Mouse (Mus musculus) neural tube, embryonic 14.5 days (tissue): ENCODE results near the gene Ppie. TPM values are rescaled to one million over a fixed set of nuclear protein-coding genes. Genes with fewer than 3 reads are reported as not detected.
"Not testable (repeated sequence)": the region's sequence is repeated elsewhere in the genome, so short reads cannot be mapped to it uniquely, and the experiment has no call there.

Experiments used
- ATAC-seq: fragments of 200-750 bp; cut with Nextera tagmentation; 2 replicates; pipeline ENCODE4 v1.8.0; 2017; ENCODE audit warnings: low read depth, mild to moderate bottlenecking, moderate TSS enrichment, moderate library complexity
- H3K27ac ChIP-seq: fragments of 300-500 bp; sonication (generic); 2 replicates; pipeline ENCODE4 v1.5.1; 2014; ENCODE audit warnings: low read depth, mild to moderate bottlenecking, control low read depth, low read length, moderate library complexity, mixed read lengths
- H3K27me3 ChIP-seq: fragments of 300-500 bp; sonication (generic); 2 replicates; pipeline ENCODE4 v1.6.1; 2014; ENCODE audit warnings: low read length; ENCODE audit not compliant: control insufficient read depth, insufficient read depth
- H3K36me3 ChIP-seq: fragments of 300-500 bp; sonication (generic); 2 replicates; pipeline ENCODE4 v1.6.1; 2014; ENCODE audit warnings: low read length, mixed read lengths; ENCODE audit not compliant: control insufficient read depth, insufficient read depth
- H3K4me1 ChIP-seq: fragments of 300-500 bp; sonication (generic); 2 replicates; pipeline ENCODE4 v1.6.1; 2014; ENCODE audit warnings: low read length; ENCODE audit not compliant: control insufficient read depth, insufficient read depth
- H3K4me2 ChIP-seq: fragments of 300-500 bp; sonication (generic); 2 replicates; pipeline ENCODE4 v1.6.1; 2014; ENCODE audit warnings: mild to moderate bottlenecking, low read depth, low read length, control low read depth
- H3K4me3 ChIP-seq: fragments of 300-500 bp; sonication (generic); 2 replicates; pipeline ENCODE4 v1.5.1; 2014; ENCODE audit warnings: low read depth, low read length, control low read depth, mixed read lengths
- H3K9ac ChIP-seq: fragments of 300-500 bp; sonication (generic); replicated peaks from 2 replicates; pipeline ENCODE4 v1.6.1; 2014; ENCODE audit warnings: low read depth, mild to moderate bottlenecking, control low read depth, low read length, mixed read lengths
- H3K9me3 ChIP-seq: fragments of 300-500 bp; sonication (generic); 2 replicates; pipeline ENCODE4 v1.6.1; 2016; ENCODE audit warnings: low read length; ENCODE audit not compliant: control insufficient read depth
- WGBS: fragments of 180-500 bp; shearing (Covaris S2); extraction: QIAGEN DNeasy Blood & Tissue Kit; methylation state at CpG from one replicate; pipeline ENCODE4 v1.1.7; 2014; 5-methylcytosine and 5-hydroxymethylcytosine counted together
- polyA plus RNA-seq: library from polyadenylated mRNA; unstranded; fragments of >200 nt; fragmentation: Nextera tagmentation; extraction: Ambion mirVana; gene quantifications from 2 replicates; pipeline ENCODE4 v1.2.1, GENCODE M21; 2014

Ppie gene
- polyA plus RNA-seq, 1 experiment from 2014 or later = 56.0 TPM

DNA sequence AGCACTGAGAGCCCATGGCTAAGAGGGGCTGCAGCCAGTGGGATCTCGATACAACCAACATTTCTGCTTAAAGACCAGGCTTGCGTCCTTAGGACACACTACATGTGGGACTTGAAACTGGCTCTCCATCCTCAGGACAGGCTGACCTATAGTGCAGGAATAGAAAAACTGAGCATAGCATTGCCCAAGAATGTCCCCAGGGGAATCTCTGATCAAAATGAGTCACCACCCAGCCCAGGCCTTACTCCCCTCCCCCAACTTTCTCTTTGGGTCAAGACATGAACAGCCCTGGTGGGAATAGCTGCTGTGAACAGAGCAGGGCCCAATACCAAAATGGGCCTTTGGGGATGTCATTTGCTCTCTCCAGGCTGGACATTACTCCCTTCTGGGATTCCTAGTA is 32.9 kb downstream of the Ppie start:
- no peak overlapping the region for H3K4me3 ChIP-seq
- no peaks in the 10 kb centered on the region for H3K9me3 ChIP-seq
- H3K27me3 ChIP-seq = peaks cover 24% of the 10 kb centered on the region
- no peak for ATAC-seq
- no peak overlapping the region for H3K9ac ChIP-seq
- no peak overlapping the region for H3K27ac ChIP-seq
- WGBS = 83% methylated on average over 2 of the region's 2 CpGs
- peaks cover 5% of the 10 kb centered on the region; the same call in 1 of the 2 replicates for H3K4me1 ChIP-seq
- no peak overlapping the region for H3K4me2 ChIP-seq
- no peaks in the 10 kb centered on the region for H3K36me3 ChIP-seq

GRCm38 (mm10) chr4:123105929-123106328 is 33.8 kb downstream of the Ppie start:
- 84% methylated on average over 7 of the region's 7 CpGs for WGBS
- not testable (repeated sequence) for H3K9me3 ChIP-seq

DNA sequence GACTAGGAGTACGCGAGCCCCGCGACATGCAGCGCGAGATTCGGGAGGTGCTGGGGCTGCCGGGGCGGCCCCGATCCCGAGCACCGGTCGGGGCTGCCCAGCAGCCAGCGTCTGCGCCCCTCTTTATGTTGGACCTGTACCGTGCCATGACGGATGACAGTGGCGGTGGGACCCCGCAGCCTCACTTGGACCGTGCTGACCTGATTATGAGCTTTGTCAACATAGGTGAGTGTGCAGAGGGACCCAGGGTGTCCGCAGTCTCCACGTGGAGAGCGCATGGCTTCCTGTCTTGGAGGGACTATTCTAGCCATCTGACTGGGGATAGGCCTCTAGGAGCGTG is 34.3 kb downstream of the Ppie start:
- peaks cover 24% of the 10 kb centered on the region for H3K27me3 ChIP-seq
- H3K36me3 ChIP-seq = no peaks in the 10 kb centered on the region
- peak; percentile 44; the same call in 1 of the 2 replicates for ATAC-seq
- H3K27ac ChIP-seq = no peak overlapping the region
- H3K4me3 ChIP-seq = peak overlapping the region; percentile 20; the same call in 1 of the 2 replicates
- H3K9ac ChIP-seq = no peak overlapping the region
- WGBS = 25% methylated on average over 24 of the region's 24 CpGs
- H3K4me2 ChIP-seq = peak overlapping the region; percentile 38
- H3K4me1 ChIP-seq = peaks cover 5% of the 10 kb centered on the region; the same call in 1 of the 2 replicates
- H3K9me3 ChIP-seq = no peaks in the 10 kb centered on the region

More at GRCm38 (mm10) chr4:123105929-123106328, 33.8 kb downstream of the Ppie start:
- H3K4me2 ChIP-seq, H3K36me3 ChIP-seq, H3K4me3 ChIP-seq, H3K4me1 ChIP-seq, H3K9ac ChIP-seq, H3K27ac ChIP-seq, ATAC-seq: not testable (repeated sequence)
- H3K27me3 ChIP-seq = peaks cover 24% of the 10 kb centered on the region

- Histone ChIP-seq H3K36me3 (no peaks in the 10 kb centered on the region), H3K9me3 (no peaks in the 10 kb centered on the region), H3K27ac (no peak within 1 kb of the TSS), H3K27me3 (peaks cover 24% of the 10 kb centered on the region), H3K4me3 (peak within 1 kb of the TSS; percentile 20; the same call in 1 of the 2 replicates), H3K9ac (no peak within 1 kb of the TSS), H3K4me1 (peaks cover 5% of the 10 kb centered on the region; the same call in 1 of the 2 replicates), H3K4me2 (peak within 1 kb of the TSS; percentile 38)
- peak; percentile 42; the same call in 1 of the 2 replicates for ATAC-seq
- 7% methylated on average over 75 of the region's 75 CpGs for WGBS
Measured at GRCm38 (mm10) chr4:123104651-123105450, 34.9 kb downstream of the Ppie start, which contains the start of gene Bmp8b. Bmp8b (plus strand) TSS chr4:123105165.

DNA sequence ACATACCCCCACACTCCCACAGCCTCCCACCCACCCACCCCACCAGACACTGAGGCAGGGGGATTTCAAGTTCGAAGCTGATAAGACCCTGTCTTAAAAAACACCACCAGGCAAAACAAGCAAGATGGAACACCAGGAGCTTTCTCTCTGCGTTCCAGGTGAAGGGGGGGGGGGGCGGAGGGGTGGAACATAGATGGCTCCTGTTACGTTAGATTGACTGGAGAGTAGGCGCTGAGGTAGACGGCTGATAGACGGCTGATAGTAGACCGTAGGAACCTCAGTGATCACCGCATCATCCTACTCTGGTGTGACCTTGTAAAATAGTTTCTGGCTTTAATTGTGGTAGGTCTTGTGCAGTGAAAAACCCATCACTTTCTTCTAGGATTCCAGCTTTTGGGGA is 45.9 kb downstream of the Ppie start:
- Histone ChIP-seq H3K4me2 (no peak overlapping the region), H3K9me3 (no peaks in the 10 kb centered on the region), H3K9ac (no peak overlapping the region), H3K27me3 (no peaks in the 10 kb centered on the region), H3K36me3 (no peaks in the 10 kb centered on the region), H3K4me1 (no peaks in the 10 kb centered on the region), H3K4me3 (no peak overlapping the region), H3K27ac (no peak overlapping the region)
- no peak for ATAC-seq
- 72% methylated on average over 9 of the region's 9 CpGs for WGBS

- 73% methylated on average over 17 of the region's 17 CpGs for WGBS
Measured at GRCm38 (mm10) chr4:123093064-123093776, 46.5 kb downstream of the Ppie start.

GRCm38 (mm10) chr4:123092621-123093020 is 47.1 kb downstream of the Ppie start:
- H3K27ac ChIP-seq = no peak overlapping the region
- H3K36me3 ChIP-seq = no peaks in the 10 kb centered on the region
- no peaks in the 10 kb centered on the region for H3K27me3 ChIP-seq
- ATAC-seq = no peak
- H3K4me3 ChIP-seq = no peak overlapping the region
- H3K4me2 ChIP-seq = no peak overlapping the region
- no peaks in the 10 kb centered on the region for H3K9me3 ChIP-seq
- no peaks in the 10 kb centered on the region for H3K4me1 ChIP-seq
- no peak overlapping the region for H3K9ac ChIP-seq
- 73% methylated on average over 5 of the region's 5 CpGs for WGBS

More at GRCm38 (mm10) chr4:123093064-123093776, 46.5 kb downstream of the Ppie start:
- Histone ChIP-seq H3K27me3 (no peaks in the 10 kb centered on the region), H3K9ac (no peak overlapping the region), H3K9me3 (no peaks in the 10 kb centered on the region), H3K4me3 (no peak overlapping the region), H3K36me3 (no peaks in the 10 kb centered on the region), H3K27ac (no peak overlapping the region), H3K4me1 (no peaks in the 10 kb centered on the region), H3K4me2 (no peak overlapping the region)
- ATAC-seq = 0 out of 2 replicates have a peak, but pooled peaks have one; percentile 46

GRCm38 (mm10) chr4:123086381-123086780 is 53.4 kb downstream of the Ppie start:
- no peak overlapping the region for H3K27ac ChIP-seq
- no peak overlapping the region for H3K4me3 ChIP-seq
- no peak overlapping the region for H3K4me2 ChIP-seq
- WGBS = 82% methylated on average over 4 of the region's 4 CpGs
- H3K27me3 ChIP-seq = no peaks in the 10 kb centered on the region
- H3K36me3 ChIP-seq = no peaks in the 10 kb centered on the region
- H3K9ac ChIP-seq = no peak overlapping the region
- no peaks in the 10 kb centered on the region for H3K9me3 ChIP-seq
- H3K4me1 ChIP-seq = no peaks in the 10 kb centered on the region
- ATAC-seq = no peak

DNA sequence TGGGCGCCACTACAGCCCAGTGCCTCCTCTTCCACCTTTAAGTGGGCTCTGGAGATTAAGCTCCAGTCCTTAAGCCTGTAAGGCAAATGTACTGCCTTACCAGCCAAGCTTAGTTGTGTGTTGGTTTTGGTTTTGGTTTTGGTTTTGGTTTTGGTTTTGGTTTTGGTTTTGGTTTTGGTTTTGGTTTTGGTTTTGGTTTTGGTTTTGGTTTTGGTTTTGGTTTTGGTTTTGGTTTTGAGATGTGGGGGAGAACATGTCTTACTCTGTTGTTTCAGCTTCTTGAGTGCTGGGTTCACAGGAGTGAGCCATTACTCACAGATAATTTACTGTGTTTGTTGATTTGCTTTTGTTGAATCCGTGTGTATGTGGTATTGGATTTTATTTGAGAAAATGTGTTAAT is 54.5 kb downstream of the Ppie start:
- Histone ChIP-seq H3K9me3 (no peaks in the 10 kb centered on the region), H3K4me3 (no peak overlapping the region), H3K27ac (no peak overlapping the region), H3K36me3 (no peaks in the 10 kb centered on the region), H3K9ac (no peak overlapping the region), H3K27me3 (no peaks in the 10 kb centered on the region), H3K4me2 (no peak overlapping the region), H3K4me1 (no peaks in the 10 kb centered on the region)
- ATAC-seq = no peak
- WGBS = 81% methylated on average over 2 of the region's 2 CpGs
